Mouse (Mus musculus) G1E (cell line): ENCODE data around the gene Mfsd5.

Source experiments
- CTCF ChIP-seq: IDR thresholded peaks from 2 replicates; pipeline ENCODE4 v1.5.1; 2012; ENCODE audit warnings: low read depth, low read length, inconsistent platforms, mixed read lengths
- GATA1 ChIP-seq: IDR thresholded peaks from 2 replicates; pipeline ENCODE4 v1.6.1; 2012; ENCODE audit warnings: borderline replicate concordance, low read length, inconsistent platforms, mixed read lengths
- POLR2AphosphoS5 ChIP-seq: IDR thresholded peaks from 2 replicates; pipeline ENCODE4 v1.6.1; 2012; ENCODE audit warnings: low read depth, low read length, inconsistent platforms; ENCODE audit not compliant: insufficient replicate concordance
- TAL1 ChIP-seq: conservative IDR thresholded peaks from 2 replicates; pipeline ENCODE4 v1.6.1; 2012; ENCODE audit warnings: low read depth, low read length, inconsistent platforms, mixed read lengths

- TF ChIP-seq GATA1 (no peak), CTCF (no peak), POLR2AphosphoS5 (no peak), TAL1 (no peak)
These were observed 28.7 kb upstream of the Mfsd5 start for GRCm38 (mm10) chr15:102250521-102250920.
